Mouse (Mus musculus) heart, postnatal 0 days (tissue): Measurements from ENCODE around the gene Pde4a. TPM values are rescaled to one million over a fixed set of nuclear protein-coding genes. Genes with fewer than 3 reads are reported as not detected.

Experiments used
- ATAC-seq: fragments of 200-750 bp; cut with Nextera tagmentation; 2 replicates; pipeline ENCODE4 v1.8.0; 2017; ENCODE audit warnings: low read depth, moderate number of reproducible peaks, moderate library complexity; ENCODE audit not compliant: insufficient read depth
- DNase-seq: peaks from one replicate; pipeline ENCODE4 v3.0.0-alpha.2; 2016; ENCODE audit warnings: low spot score
- H3K27ac ChIP-seq: fragments of 300-500 bp; sonication (generic); 2 replicates; pipeline ENCODE4 v1.5.1; 2014; ENCODE audit warnings: low read depth, mild to moderate bottlenecking
- H3K27me3 ChIP-seq: fragments of 300-500 bp; sonication (generic); 2 replicates; pipeline ENCODE4 v1.6.1; 2014; ENCODE audit warnings: low read length, mixed read lengths; ENCODE audit not compliant: control insufficient read depth, insufficient read depth
- H3K36me3 ChIP-seq: fragments of 300-500 bp; sonication (generic); replicated peaks from 2 replicates; pipeline ENCODE4 v1.6.1; 2014; ENCODE audit warnings: low read length, mixed read lengths; ENCODE audit not compliant: control insufficient read depth, insufficient read depth
- H3K4me1 ChIP-seq: fragments of 300-500 bp; sonication (generic); 2 replicates; pipeline ENCODE4 v1.6.1; 2014; ENCODE audit warnings: antibody characterized with exemption; ENCODE audit not compliant: control insufficient read depth, insufficient read depth
- H3K4me2 ChIP-seq: fragments of 300-500 bp; sonication (generic); 2 replicates; pipeline ENCODE4 v1.6.1; 2014; ENCODE audit warnings: low read depth, mild to moderate bottlenecking, low read length, moderate library complexity
- H3K4me3 ChIP-seq: fragments of 300-500 bp; sonication (generic); 2 replicates; pipeline ENCODE4 v1.5.1; 2014; ENCODE audit warnings: low read depth, low read length
- H3K9ac ChIP-seq: fragments of 300-500 bp; sonication (generic); replicated peaks from 2 replicates; pipeline ENCODE4 v1.6.1; 2014; ENCODE audit warnings: low read depth, low read length, mixed read lengths
- H3K9me3 ChIP-seq: fragments of 300-500 bp; sonication (generic); replicated peaks from 2 replicates; pipeline ENCODE4 v1.6.1; 2016; ENCODE audit warnings: low read length; ENCODE audit not compliant: control insufficient read depth
- CTCF ChIP-seq: IDR thresholded peaks from 2 replicates; pipeline ENCODE4 v1.5.1; 2016; ENCODE audit warnings: antibody characterized with exemption, control low read depth, low read depth
- EP300 ChIP-seq: IDR thresholded peaks from 2 replicates; pipeline ENCODE4 v1.6.1; 2016; ENCODE audit warnings: antibody characterized with exemption, low read depth
- WGBS: fragments of 180-500 bp; shearing (Covaris S2); extraction: QIAGEN DNeasy Blood & Tissue Kit; methylation state at CpG from one replicate; pipeline ENCODE4 v1.1.7; 2014; 5-methylcytosine and 5-hydroxymethylcytosine counted together
- polyA plus RNA-seq: library from polyadenylated mRNA; unstranded; fragments of >200 nt; fragmentation: Nextera tagmentation; extraction: Ambion mirVana; gene quantifications from 2 replicates; pipeline ENCODE4 v1.2.1, GENCODE M21; 2015
- total RNA-seq: library from RNA; depleted of rRNA; stranded (reverse); fragments of >200 nt; gene quantifications from 2 replicates; pipeline ENCODE4 v1.2.3, GENCODE M21; 2014; ENCODE audit warnings: low replicate concordance

The Pde4a gene
- total and polyA plus RNA-seq, 2 experiments from 2014 or later, result 14.6 to 17.5 TPM

GRCm38 (mm10) chr9:21154787-21155186 lies 10.7 kb upstream of the Pde4a start:
- DNase-seq, result no peak
- 86% methylated on average over 3 of the region's 3 CpGs for WGBS
- H3K4me2 ChIP-seq, result no peak overlapping the region

GRCm38 (mm10) chr9:21161209-21161909 lies 4.2 kb upstream of the Pde4a start:
- no peaks in the 10 kb centered on the region for H3K9me3 ChIP-seq
- ATAC-seq (peak; percentile 77), DNase-seq (peak; percentile 77)
- no peak for TF ChIP-seq EP300
- peak; percentile 83 for TF ChIP-seq CTCF
- no peak overlapping the region for H3K27ac ChIP-seq
- peaks cover 42% of the 10 kb centered on the region for H3K27me3 ChIP-seq
- peak overlapping the region; percentile 57 for H3K9ac ChIP-seq
- H3K4me3 ChIP-seq, result peak overlapping the region; percentile 58
- under 1% methylated on average over 52 of the region's 52 CpGs for WGBS
- H3K4me1 ChIP-seq, result peaks cover 9% of the 10 kb centered on the region
- H3K4me2 ChIP-seq, result peak overlapping the region; percentile 83
- no peaks in the 10 kb centered on the region for H3K36me3 ChIP-seq

More at GRCm38 (mm10) chr9:21154787-21155186, 10.7 kb upstream of the Pde4a start:
- Histone ChIP-seq H3K27ac (no peak overlapping the region), H3K9me3 (no peaks in the 10 kb centered on the region), H3K36me3 (no peaks in the 10 kb centered on the region), H3K27me3 (no peaks in the 10 kb centered on the region), H3K9ac (no peak overlapping the region), H3K4me3 (no peak overlapping the region), H3K4me1 (peaks cover 11% of the 10 kb centered on the region; the same call in 1 of the 2 replicates)
- ATAC-seq, result no peak
- TF ChIP-seq EP300, result no peak
- TF ChIP-seq CTCF, result no peak

GRCm38 (mm10) chr9:21163086-21164050 lies 2.1 kb upstream of the Pde4a start:
- no peak overlapping the region for H3K9ac ChIP-seq
- H3K27me3 ChIP-seq, result peaks cover 47% of the 10 kb centered on the region
- no peaks in the 10 kb centered on the region for H3K36me3 ChIP-seq
- H3K27ac ChIP-seq, result no peak overlapping the region
- H3K4me1 ChIP-seq, result peaks cover 20% of the 10 kb centered on the region
- DNase-seq (no peak), ATAC-seq (no peak)
- 43% methylated on average over 11 of the region's 11 CpGs for WGBS
- H3K9me3 ChIP-seq, result no peaks in the 10 kb centered on the region
- no peak overlapping the region for H3K4me3 ChIP-seq
- H3K4me2 ChIP-seq, result no peak overlapping the region
- TF ChIP-seq CTCF, result no peak
- no peak for TF ChIP-seq EP300

- 1% methylated on average over 26 of the region's 26 CpGs for WGBS
- DNase-seq (no peak), ATAC-seq (no peak)
- TF ChIP-seq EP300, result no peak
- Histone ChIP-seq H3K27me3 (peaks cover 47% of the 10 kb centered on the region), H3K4me1 (peaks cover 20% of the 10 kb centered on the region), H3K36me3 (no peaks in the 10 kb centered on the region), H3K27ac (no peak overlapping the region), H3K4me2 (peak overlapping the region; percentile 48), H3K9me3 (no peaks in the 10 kb centered on the region), H3K9ac (no peak overlapping the region), H3K4me3 (peak overlapping the region; percentile 28)
Observed at GRCm38 (mm10) chr9:21164072-21164471, 1.4 kb upstream of the Pde4a start.

- DNase-seq (peak; percentile 19), ATAC-seq (no peak)
- Histone ChIP-seq H3K4me1 (peaks cover 20% of the 10 kb centered on the region), H3K27ac (no peak overlapping the region), H3K36me3 (no peaks in the 10 kb centered on the region), H3K9me3 (no peaks in the 10 kb centered on the region), H3K9ac (peak overlapping the region; percentile 49), H3K27me3 (peaks cover 47% of the 10 kb centered on the region), H3K4me2 (peak overlapping the region; percentile 79), H3K4me3 (peak overlapping the region; percentile 53)
- under 1% methylated on average over 46 of the region's 47 CpGs for WGBS
- TF ChIP-seq CTCF (peak; percentile 66), EP300 (no peak)
Observed at GRCm38 (mm10) chr9:21165952-21166451, 488 bp downstream of the Pde4a start.
